Mouse (Mus musculus): ENCODE results near the gene Dennd6a.

DNA sequence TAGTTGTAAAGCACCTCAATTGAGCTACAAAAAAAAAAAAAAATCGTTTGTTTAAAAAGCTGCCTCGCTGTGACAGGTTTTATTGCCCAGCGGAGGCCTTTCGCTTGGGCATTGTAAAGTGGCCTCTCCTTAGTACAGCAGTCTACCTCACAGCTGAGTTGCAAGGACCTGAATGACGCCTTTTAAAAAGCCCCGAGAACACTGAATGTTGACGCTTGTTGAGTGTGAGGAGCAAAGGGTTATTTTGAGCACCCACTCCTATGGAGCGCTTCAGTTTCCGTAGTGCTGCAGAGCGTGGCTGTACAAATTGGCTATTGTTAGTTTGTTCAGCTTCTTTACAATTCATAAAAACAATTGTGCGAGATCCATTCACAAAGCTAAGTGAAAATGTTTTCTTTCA, 65.6 kb downstream of the Dennd6a start:
- TF ChIP-seq CTCF (IDR thresholded peaks at IDR 0.05; ENCODE audit: control insufficient read depth, insufficient read depth, insufficient replicate concordance, low read depth, low read length) (no peak), POLR2A (IDR thresholded peaks at IDR 0.05; ENCODE audit: control insufficient read depth, low read depth, low read length) (no peak)
